22 mouse cellular contexts compared by ENCODE assay signal in the genomic region with DNA sequence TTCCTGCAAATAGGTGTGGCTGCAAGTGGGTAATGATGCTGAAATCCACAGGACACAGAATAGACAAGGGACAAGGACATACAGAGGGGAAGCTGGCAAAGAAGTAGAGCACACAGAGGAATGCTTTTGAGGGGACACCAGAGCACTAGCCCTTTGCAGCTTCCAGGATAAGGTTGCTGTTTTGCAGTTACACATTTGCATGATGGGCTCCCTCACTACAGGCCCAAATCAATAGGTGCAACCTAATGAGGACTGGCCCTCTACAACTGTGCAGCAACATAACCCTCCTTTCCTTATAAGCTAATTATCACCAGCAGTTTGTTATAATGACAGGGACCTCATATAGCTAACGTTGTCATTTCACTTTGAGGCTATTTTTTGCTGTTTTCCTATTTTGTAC.
"Had no signal": no experiment of that assay in that cellular context is flagged by ENCODE, and none has a peak within 500 bp of the region (broad histone marks: within the 10 kb centered on the region; RNA-seq: fewer than 3 reads in every experiment).

No protein-coding gene starts in this region.

- H3K4me1 ChIP-seq: kidney, embryonic 15.5 days; limb, embryonic 12.5 days; limb, embryonic 15.5 days had no signal

- H3K9me3 ChIP-seq: kidney, embryonic 15.5 days; limb, embryonic 12.5 days; limb, embryonic 15.5 days; neural tube, embryonic 13.5 days had no signal

- H3K27ac ChIP-seq: kidney, embryonic 15.5 days; left cerebral cortex, adult 2 months; limb, embryonic 12.5 days; limb, embryonic 15.5 days; liver, embryonic 14.5 days; neural tube, embryonic 13.5 days had no signal

- H3K27me3 ChIP-seq: kidney, embryonic 15.5 days; limb, embryonic 12.5 days; limb, embryonic 15.5 days; neural tube, embryonic 13.5 days had no signal

- H3K9ac ChIP-seq: kidney, embryonic 15.5 days; limb, embryonic 12.5 days; limb, embryonic 15.5 days; liver, embryonic 14.5 days; liver, postnatal 0 days; lung, embryonic 14.5 days; neural tube, embryonic 13.5 days had no signal

- H3K4me2 ChIP-seq: kidney, embryonic 15.5 days; limb, embryonic 12.5 days; limb, embryonic 15.5 days; liver, embryonic 11.5 days; lung, embryonic 14.5 days; midbrain, embryonic 11.5 days; neural tube, embryonic 13.5 days had no signal

- DNase-seq: kidney, adult 8-10 months; kidney, postnatal 10 days; kidney, postnatal 36 days; layer of hippocampus, postnatal 36 days; left cerebral cortex, postnatal 4 days; liver, postnatal 0 days; lung, embryonic 14.5 days; lung, postnatal 36 days; retina, postnatal 1 day; right cerebral cortex, postnatal 25 days; thymus, adult 18-20 months; thymus, postnatal 36 days had no signal

- H3K4me3 ChIP-seq: kidney, embryonic 15.5 days; left cerebral cortex, adult 2 months; limb, embryonic 12.5 days; limb, embryonic 15.5 days; myocyte; neural tube, embryonic 13.5 days had no signal

- ATAC-seq: liver, postnatal 0 days; lung, postnatal 0 days had no signal

- H3K36me3 ChIP-seq: kidney, embryonic 15.5 days; limb, embryonic 12.5 days; limb, embryonic 15.5 days; neural tube, embryonic 13.5 days had no signal
